Mouse (Mus musculus) bone marrow, adult 2 months (tissue): ENCODE results near the gene Ktn1. TPM values are rescaled to one million over a fixed set of nuclear protein-coding genes. Genes with fewer than 3 reads are reported as not detected.

ENCODE experiments used
- H3K27ac ChIP-seq: fragments of 200-500 bp; 2 replicates; pipeline ENCODE4 v1.5.1; 2012; ENCODE audit warnings: low read depth, mild to moderate bottlenecking, control low read depth, inconsistent platforms, low read length; ENCODE audit not compliant: control insufficient read depth, poor library complexity, insufficient read depth
- H3K4me1 ChIP-seq: fragments of 200-500 bp; 2 replicates; pipeline ENCODE4 v1.6.1; 2011; ENCODE audit warnings: low read length; ENCODE audit not compliant: control insufficient read depth, insufficient read depth
- H3K4me3 ChIP-seq: fragments of 200-500 bp; replicated peaks from 2 replicates; pipeline ENCODE3; 2011; ENCODE audit warnings: mild to moderate bottlenecking, low read depth, low read length, control low read depth; ENCODE audit not compliant: control insufficient read depth
- CTCF ChIP-seq: fragments of 200-500 bp; IDR thresholded peaks from 2 replicates; pipeline ENCODE4 v1.5.1; 2011; ENCODE audit warnings: low read length, control low read depth; ENCODE audit not compliant: control insufficient read depth, insufficient read depth
- POLR2A ChIP-seq: fragments of 200-500 bp; IDR thresholded peaks from 2 replicates; pipeline ENCODE4 v1.6.1; 2011; ENCODE audit warnings: low read depth, mild to moderate bottlenecking, control low read depth, low read length, borderline replicate concordance; ENCODE audit not compliant: control insufficient read depth
- WGBS: fragments of 180-500 bp; shearing (Covaris S2); methylation state at CpG from one replicate; pipeline ENCODE4 v1.1.7; 2018; 5-methylcytosine and 5-hydroxymethylcytosine counted together
- polyA plus RNA-seq: library from polyadenylated mRNA; stranded (reverse); fragments of >200 nt; gene quantifications from 2 replicates; pipeline ENCODE4 v1.2.4, GENCODE M21; 2011; ENCODE audit warnings: low replicate concordance; ENCODE audit not compliant: missing spikeins, insufficient read depth, insufficient read length

The Ktn1 gene
- polyA plus RNA-seq, result 22.9 and 26.7 TPM in 2 replicates

- 44% methylated on average over 5 of the region's 5 CpGs for WGBS
Observed at GRCm38 (mm10) chr14:47648218-47648617, at the start of gene Ktn1. Gene Ktn1 (plus strand): TSS chr14:47648448.

GRCm38 (mm10) chr14:47613254-47613653 lies 35.0 kb upstream of the Ktn1 start:
- TF ChIP-seq CTCF (no peak), POLR2A (no peak)
- no peaks in the 10 kb centered on the region; the same call in 1 of the 2 replicates for H3K4me1 ChIP-seq
- no peak overlapping the region for H3K27ac ChIP-seq
- no peak overlapping the region for H3K4me3 ChIP-seq
- 80% methylated on average over 7 of the region's 7 CpGs for WGBS

More at GRCm38 (mm10) chr14:47648218-47648617, at the start of gene Ktn1:
- H3K27ac ChIP-seq, result peak within 1 kb of the TSS; percentile 79
- H3K4me3 ChIP-seq, result peak within 1 kb of the TSS; percentile 82
- TF ChIP-seq POLR2A, result no peak
- H3K4me1 ChIP-seq, result no peaks in the 10 kb centered on the region

- no peak for TF ChIP-seq POLR2A
- no peak for TF ChIP-seq CTCF
- Histone ChIP-seq H3K4me1 (no peaks in the 10 kb centered on the region; the same call in 1 of the 2 replicates), H3K4me3 (no peak overlapping the region), H3K27ac (peak overlapping the region; percentile 41; the same call in 1 of the 2 replicates)
- 67% methylated on average over 5 of the region's 5 CpGs for WGBS
Observed at GRCm38 (mm10) chr14:47618891-47619290, 29.4 kb upstream of the Ktn1 start.

- H3K4me1 ChIP-seq, result peaks cover 1% of the 10 kb centered on the region; the same call in 1 of the 2 replicates
- TF ChIP-seq CTCF (no peak), POLR2A (no peak)
- H3K27ac ChIP-seq, result no peak overlapping the region
- WGBS, result 81% methylated on average over 5 of the region's 5 CpGs
- no peak overlapping the region for H3K4me3 ChIP-seq
Observed at GRCm38 (mm10) chr14:47621901-47622300, 26.3 kb upstream of the Ktn1 start.

GRCm38 (mm10) chr14:47624837-47625236 lies 23.4 kb upstream of the Ktn1 start:
- TF ChIP-seq CTCF (no peak), POLR2A (no peak)
- no peak overlapping the region for H3K27ac ChIP-seq
- 43% methylated on average over 3 of the region's 3 CpGs for WGBS
- peaks cover 2% of the 10 kb centered on the region; the same call in 1 of the 2 replicates for H3K4me1 ChIP-seq
- no peak overlapping the region for H3K4me3 ChIP-seq

GRCm38 (mm10) chr14:47626143-47626542 lies 22.1 kb upstream of the Ktn1 start:
- TF ChIP-seq CTCF, result no peak
- TF ChIP-seq POLR2A, result no peak
- Histone ChIP-seq H3K27ac (no peak overlapping the region), H3K4me3 (no peak overlapping the region), H3K4me1 (peaks cover 2% of the 10 kb centered on the region; the same call in 1 of the 2 replicates)
- WGBS, result 37% methylated on average over 4 of the region's 4 CpGs

GRCm38 (mm10) chr14:47626812-47627211 lies 21.4 kb upstream of the Ktn1 start:
- WGBS, result 9% methylated on average over 2 of the region's 2 CpGs
- no peak for TF ChIP-seq CTCF
- TF ChIP-seq POLR2A, result no peak
- H3K27ac ChIP-seq, result no peak overlapping the region

GRCm38 (mm10) chr14:47627360-47627759 lies 20.9 kb upstream of the Ktn1 start:
- 76% methylated on average over 5 of the region's 5 CpGs for WGBS
- TF ChIP-seq CTCF (no peak), POLR2A (no peak)
- H3K4me3 ChIP-seq, result no peak overlapping the region
- no peak overlapping the region for H3K27ac ChIP-seq
- H3K4me1 ChIP-seq, result peaks cover 2% of the 10 kb centered on the region; the same call in 1 of the 2 replicates

More at GRCm38 (mm10) chr14:47626812-47627211, 21.4 kb upstream of the Ktn1 start:
- Histone ChIP-seq H3K4me3 (no peak overlapping the region), H3K4me1 (peaks cover 2% of the 10 kb centered on the region; the same call in 1 of the 2 replicates)

- Histone ChIP-seq H3K4me1 (no peaks in the 10 kb centered on the region), H3K27ac (no peak overlapping the region), H3K4me3 (no peak overlapping the region)
- TF ChIP-seq CTCF (no peak), POLR2A (no peak)
- WGBS, result 82% methylated on average over 1 of the region's 1 CpGs
Observed at GRCm38 (mm10) chr14:47632419-47632818, 15.8 kb upstream of the Ktn1 start.
